Mouse (Mus musculus): ENCODE measurements at regions not wholly inside any gene's neighbourhood (a gene's known extent, or its start where the extent isn't known, plus 50 kb on each side); places are given as distances from the start of the nearest gene placed in this dataset.
"Not testable (repeated sequence)": the region's sequence is repeated elsewhere in the genome, so short reads cannot be mapped to it uniquely, and the experiment has no call there.

GRCm38 (mm10) chr12:79984025-79984790 is 128.6 kb downstream of the Zfp36l1 start:
- WGBS, result 59% methylated on average over 10 of the region's 10 CpGs
- TF ChIP-seq CTCF (IDR thresholded peaks at IDR 0.05; ENCODE audit: low read depth), result no peak
- ATAC-seq, result no peak
- no peaks in the 10 kb centered on the region for H3K9me3 ChIP-seq (ENCODE audit: low read length)
- H3K4me1 ChIP-seq (ENCODE audit: insufficient read depth), result no peaks in the 10 kb centered on the region
- no peak overlapping the region for H3K4me3 ChIP-seq (ENCODE audit: low read depth, low read length)
- H3K27ac ChIP-seq (ENCODE audit: low read depth, low read length), result no peak overlapping the region
- no peak for DNase-seq
- H3K9ac ChIP-seq, result no peak overlapping the region
- H3K27me3 ChIP-seq (ENCODE audit: insufficient read depth, low read length), result no peaks in the 10 kb centered on the region
- no peak overlapping the region for H3K4me2 ChIP-seq (ENCODE audit: low read depth)
- H3K36me3 ChIP-seq (ENCODE audit: insufficient read depth), result no peaks in the 10 kb centered on the region

GRCm38 (mm10) chr12:79983232-79983631 is 129.6 kb downstream of the Zfp36l1 start:
- H3K27me3 ChIP-seq (ENCODE audit: insufficient read depth, low read length), result no peaks in the 10 kb centered on the region
- H3K9ac ChIP-seq, result no peak overlapping the region
- H3K4me3 ChIP-seq (ENCODE audit: low read depth, low read length), result no peak overlapping the region
- no peak for ATAC-seq
- no peak overlapping the region for H3K27ac ChIP-seq (ENCODE audit: low read depth, low read length)
- H3K4me1 ChIP-seq (ENCODE audit: insufficient read depth), result no peaks in the 10 kb centered on the region
- no peak overlapping the region for H3K4me2 ChIP-seq (ENCODE audit: low read depth)
- DNase-seq, result no peak
- no peak for TF ChIP-seq CTCF (IDR thresholded peaks at IDR 0.05; ENCODE audit: low read depth)
- H3K9me3 ChIP-seq (ENCODE audit: low read length), result no peaks in the 10 kb centered on the region
- no peaks in the 10 kb centered on the region for H3K36me3 ChIP-seq (ENCODE audit: insufficient read depth)
- WGBS, result 81% methylated on average over 6 of the region's 6 CpGs

GRCm38 (mm10) chr12:79982497-79982896 is 130.3 kb downstream of the Zfp36l1 start:
- 91% methylated on average over 1 of the region's 1 CpGs for WGBS
- H3K27ac ChIP-seq (ENCODE audit: low read depth, low read length); H3K36me3 ChIP-seq (ENCODE audit: insufficient read depth); H3K9me3 ChIP-seq (ENCODE audit: low read length); H3K4me3 ChIP-seq (ENCODE audit: low read depth, low read length); H3K9ac ChIP-seq; H3K4me1 ChIP-seq (ENCODE audit: insufficient read depth); DNase-seq; ATAC-seq; H3K4me2 ChIP-seq (ENCODE audit: low read depth); H3K27me3 ChIP-seq (ENCODE audit: insufficient read depth, low read length): not testable (repeated sequence)

GRCm38 (mm10) chr12:79980711-79981110 is 132.1 kb downstream of the Zfp36l1 start:
- H3K4me1 ChIP-seq (ENCODE audit: insufficient read depth), result no peaks in the 10 kb centered on the region
- ATAC-seq (no peak), DNase-seq (no peak)
- 83% methylated on average over 4 of the region's 4 CpGs for WGBS
- H3K4me2 ChIP-seq (ENCODE audit: low read depth), result no peak overlapping the region
- H3K9ac ChIP-seq, result no peak overlapping the region
- H3K27ac ChIP-seq (ENCODE audit: low read depth, low read length), result no peak overlapping the region
- no peaks in the 10 kb centered on the region for H3K27me3 ChIP-seq (ENCODE audit: insufficient read depth, low read length)
- no peaks in the 10 kb centered on the region for H3K9me3 ChIP-seq (ENCODE audit: low read length)
- H3K36me3 ChIP-seq (ENCODE audit: insufficient read depth), result no peaks in the 10 kb centered on the region
- TF ChIP-seq CTCF (IDR thresholded peaks at IDR 0.05; ENCODE audit: low read depth), result no peak
- H3K4me3 ChIP-seq (ENCODE audit: low read depth, low read length), result no peak overlapping the region

- H3K36me3 ChIP-seq (ENCODE audit: insufficient read depth), result no peaks in the 10 kb centered on the region
- H3K9me3 ChIP-seq (ENCODE audit: low read length), result no peaks in the 10 kb centered on the region
- no peak overlapping the region for H3K4me3 ChIP-seq (ENCODE audit: low read depth, low read length)
- H3K27me3 ChIP-seq (ENCODE audit: insufficient read depth, low read length), result no peaks in the 10 kb centered on the region
- no peaks in the 10 kb centered on the region for H3K4me1 ChIP-seq (ENCODE audit: insufficient read depth)
- no peak overlapping the region for H3K4me2 ChIP-seq (ENCODE audit: low read depth)
- no peak for ATAC-seq
- 94% methylated on average over 3 of the region's 3 CpGs for WGBS
- no peak for TF ChIP-seq CTCF (IDR thresholded peaks at IDR 0.05; ENCODE audit: low read depth)
- DNase-seq, result no peak
- H3K27ac ChIP-seq (ENCODE audit: low read depth, low read length), result no peak overlapping the region
- H3K9ac ChIP-seq, result no peak overlapping the region
Measured at GRCm38 (mm10) chr12:79977136-79977535, 135.7 kb downstream of the Zfp36l1 start.

GRCm38 (mm10) chr12:79975466-79976239 is 137.2 kb downstream of the Zfp36l1 start:
- H3K4me1 ChIP-seq (ENCODE audit: insufficient read depth), result peaks cover under 1% of the 10 kb centered on the region
- 72% methylated on average over 9 of the region's 9 CpGs for WGBS
- no peaks in the 10 kb centered on the region for H3K27me3 ChIP-seq (ENCODE audit: insufficient read depth, low read length)
- no peak for TF ChIP-seq CTCF (IDR thresholded peaks at IDR 0.05; ENCODE audit: low read depth)
- no peak overlapping the region for H3K4me3 ChIP-seq (ENCODE audit: low read depth, low read length)
- H3K9ac ChIP-seq, result no peak overlapping the region
- ATAC-seq (no peak), DNase-seq (no peak)
- no peak overlapping the region for H3K4me2 ChIP-seq (ENCODE audit: low read depth)
- no peak overlapping the region for H3K27ac ChIP-seq (ENCODE audit: low read depth, low read length)
- no peaks in the 10 kb centered on the region for H3K36me3 ChIP-seq (ENCODE audit: insufficient read depth)
- H3K9me3 ChIP-seq (ENCODE audit: low read length), result no peaks in the 10 kb centered on the region

- DNase-seq (no peak), ATAC-seq (no peak)
- TF ChIP-seq CTCF (IDR thresholded peaks at IDR 0.05; ENCODE audit: low read depth), result no peak
- no peak overlapping the region for H3K27ac ChIP-seq (ENCODE audit: low read depth, low read length)
- H3K4me1 ChIP-seq (ENCODE audit: insufficient read depth), result peaks cover 5% of the 10 kb centered on the region
- H3K36me3 ChIP-seq (ENCODE audit: insufficient read depth), result no peaks in the 10 kb centered on the region
- H3K9me3 ChIP-seq (ENCODE audit: low read length), result no peaks in the 10 kb centered on the region
- H3K4me3 ChIP-seq (ENCODE audit: low read depth, low read length), result no peak overlapping the region
- no peak overlapping the region for H3K4me2 ChIP-seq (ENCODE audit: low read depth)
- no peaks in the 10 kb centered on the region for H3K27me3 ChIP-seq (ENCODE audit: insufficient read depth, low read length)
- 78% methylated on average over 6 of the region's 6 CpGs for WGBS
- no peak overlapping the region for H3K9ac ChIP-seq
Measured at GRCm38 (mm10) chr12:79975050-79975449, 137.8 kb downstream of the Zfp36l1 start.
